Mouse (Mus musculus) macrophage (primary cell): ENCODE data around the gene Slx1b. TPM values are rescaled to one million over a fixed set of nuclear protein-coding genes. Genes with fewer than 3 reads are reported as not detected.
"Not testable (repeated sequence)": the region's sequence is repeated elsewhere in the genome, so short reads cannot be mapped to it uniquely, and the experiment has no call there.

ENCODE experiments used
- H3K27ac ChIP-seq: fragments of 350-480 bp; formaldehyde crosslinking; 2 replicates; pipeline ENCODE4 v1.9.0; 2021
- H3K36me3 ChIP-seq: fragments of 350-480 bp; formaldehyde crosslinking; 2 replicates; pipeline ENCODE4 v1.9.0; 2021; ENCODE audit errors: inconsistent target
- H3K4me3 ChIP-seq: fragments of 350-480 bp; formaldehyde crosslinking; 2 replicates; pipeline ENCODE4 v1.9.0; 2021; ENCODE audit errors: inconsistent target
- H3K79me2 ChIP-seq: fragments of 350-480 bp; formaldehyde crosslinking; 2 replicates; pipeline ENCODE4 v1.9.0; 2021; ENCODE audit errors: inconsistent target
- WGBS: methylation state at CpG from one replicate; pipeline ENCODE4 v1.1.7; 2026; ENCODE audit warnings: inconsistent platforms; ENCODE audit not compliant: missing documents; 5-methylcytosine and 5-hydroxymethylcytosine counted together
- polyA plus RNA-seq: library from polyadenylated mRNA; stranded (reverse); fragments of 250-400 nt; gene quantifications from 3 replicates; pipeline ENCODE4 v1.2.4, GENCODE M21; 2018; ENCODE audit warnings: inconsistent platforms

Gene Slx1b
- polyA plus RNA-seq, 1 experiment from 2014 or later, result 4.2 TPM

GRCm38 (mm10) chr7:126649231-126650051, 46.1 kb downstream of the Slx1b start, which contains the start of gene Sgf29:
TSS of gene Sgf29 (plus strand) at chr7:126649309.
- Histone ChIP-seq H3K36me3 (no peaks in the 10 kb centered on the region), H3K27ac (peak within 1 kb of the TSS; percentile 71), H3K79me2 (peaks cover 35% of the 10 kb centered on the region), H3K4me3 (peak within 1 kb of the TSS; percentile 48)
- WGBS, result 2% methylated on average over 42 of the region's 57 CpGs

- 91% methylated on average over 4 of the region's 4 CpGs for WGBS
- H3K27ac ChIP-seq, result no peak overlapping the region
- H3K79me2 ChIP-seq, result peaks cover 29% of the 10 kb centered on the region
- H3K4me3 ChIP-seq, result peak overlapping the region; percentile 48
- no peaks in the 10 kb centered on the region for H3K36me3 ChIP-seq
Observed at GRCm38 (mm10) chr7:126648486-126648885, 47.1 kb downstream of the Slx1b start.

- Histone ChIP-seq H3K79me2 (peaks cover 10% of the 10 kb centered on the region), H3K4me3 (no peak overlapping the region), H3K36me3 (no peaks in the 10 kb centered on the region), H3K27ac (no peak overlapping the region)
- 48% methylated on average over 5 of the region's 5 CpGs for WGBS
Observed at GRCm38 (mm10) chr7:126645708-126646107, 49.9 kb downstream of the Slx1b start.

GRCm38 (mm10) chr7:126644914-126645313, 50.7 kb downstream of the Slx1b start:
- H3K27ac ChIP-seq, result no peak overlapping the region
- H3K4me3 ChIP-seq, result no peak overlapping the region
- peaks cover 2% of the 10 kb centered on the region for H3K79me2 ChIP-seq

GRCm38 (mm10) chr7:126644345-126644744, 51.2 kb downstream of the Slx1b start:
- no peaks in the 10 kb centered on the region for H3K36me3 ChIP-seq
- H3K4me3 ChIP-seq, result no peak overlapping the region
- no peaks in the 10 kb centered on the region for H3K79me2 ChIP-seq
- no peak overlapping the region for H3K27ac ChIP-seq
- WGBS, result 71% methylated on average over 3 of the region's 3 CpGs

More at GRCm38 (mm10) chr7:126644914-126645313, 50.7 kb downstream of the Slx1b start:
- no peaks in the 10 kb centered on the region for H3K36me3 ChIP-seq

GRCm38 (mm10) chr7:126643244-126643617, 52.4 kb downstream of the Slx1b start:
- WGBS, result 0% methylated on average over 1 of the region's 3 CpGs
- H3K27ac ChIP-seq, H3K36me3 ChIP-seq, H3K4me3 ChIP-seq, H3K79me2 ChIP-seq: not testable (repeated sequence)

- H3K27ac ChIP-seq, result no peak overlapping the region
- 71% methylated on average over 5 of the region's 5 CpGs for WGBS
- no peaks in the 10 kb centered on the region for H3K36me3 ChIP-seq
- H3K79me2 ChIP-seq, result no peaks in the 10 kb centered on the region
- no peak overlapping the region for H3K4me3 ChIP-seq
Observed at GRCm38 (mm10) chr7:126642545-126643243, 52.9 kb downstream of the Slx1b start.

Other genes with a start within 250 kb of the Slx1b start
- gene Atp2a1, start 232.7 kb downstream of the Slx1b start, polyA plus RNA-seq, result 0.06 TPM in 1 of 3 replicates, not detected in the others
- gene Sh2b1, start 220.4 kb downstream of the Slx1b start, polyA plus RNA-seq, result 10.4 to 17.2 TPM (median 11.7 TPM) in 3 replicates
- 41.8 to 72.5 TPM (median 42.9 TPM) in 3 replicates for gene Tufm, start 208.4 kb downstream of the Slx1b start, polyA plus RNA-seq
- gene Atxn2l, start 192.3 kb downstream of the Slx1b start, polyA plus RNA-seq, result 60.6 to 79.7 TPM (median 71.8 TPM) in 3 replicates
- gene Eif3c, start 129.4 kb downstream of the Slx1b start, polyA plus RNA-seq, result 124 to 206 TPM (median 173 TPM) in 3 replicates
- gene Apobr, start 110.8 kb downstream of the Slx1b start, polyA plus RNA-seq, result 51.3 to 183 TPM (median 99.8 TPM) in 3 replicates
- gene Cln3, start 110.0 kb downstream of the Slx1b start, polyA plus RNA-seq, result 81.0 to 165 TPM (median 104 TPM) in 3 replicates
- 1.1 to 2.6 TPM (median 1.2 TPM) in 3 replicates for gene Il27, start 100.8 kb downstream of the Slx1b start, polyA plus RNA-seq
- gene Nupr1, start 64.9 kb downstream of the Slx1b start, polyA plus RNA-seq, result 14.9 to 47.0 TPM (median 32.4 TPM) in 3 replicates
- gene Sgf29, start 46.5 kb downstream of the Slx1b start, polyA plus RNA-seq, result 12.5 to 21.7 TPM (median 17.0 TPM) in 3 replicates
- gene Sult1a1, start 19.4 kb downstream of the Slx1b start, polyA plus RNA-seq, result 1.7 to 8.8 TPM (median 7.5 TPM) in 3 replicates
- 39.1 to 134 TPM (median 42.4 TPM) in 3 replicates for gene Bola2, start 383 bp downstream of the Slx1b start, polyA plus RNA-seq
- 69.4 to 223 TPM (median 209 TPM) in 3 replicates for gene Coro1a, start 12.0 kb upstream of the Slx1b start, polyA plus RNA-seq
- gene Mapk3, start 63.8 kb upstream of the Slx1b start, polyA plus RNA-seq, result 129 to 232 TPM (median 188 TPM) in 3 replicates
- 1.9 to 3.3 TPM (median 2.6 TPM) in 3 replicates for gene Gdpd3, start 70.5 kb upstream of the Slx1b start, polyA plus RNA-seq
- 40.6 to 227 TPM (median 90.3 TPM) in 3 replicates for gene Ypel3, start 81.2 kb upstream of the Slx1b start, polyA plus RNA-seq
- 0.19 to 0.25 TPM in 2 of 3 replicates, not detected in the other for gene Tbx6, start 85.7 kb upstream of the Slx1b start, polyA plus RNA-seq
- gene Ppp4c, start 96.7 kb upstream of the Slx1b start, polyA plus RNA-seq, result 62.0 to 139 TPM (median 129 TPM) in 3 replicates
- 0.17 to 0.25 TPM in 2 of 3 replicates, not detected in the other for gene Fam57b, start 101.9 kb upstream of the Slx1b start, polyA plus RNA-seq
- not detected in 3 replicates for gene 4930451I11Rik, start 135.9 kb upstream of the Slx1b start, polyA plus RNA-seq
- 0.10 TPM in 1 of 3 replicates, not detected in the others for gene Doc2a, start 151.6 kb upstream of the Slx1b start, polyA plus RNA-seq
- gene Hirip3, start 166.2 kb upstream of the Slx1b start, polyA plus RNA-seq, result 3.9 to 23.5 TPM (median 19.4 TPM) in 3 replicates
- 34.7 to 59.9 TPM (median 57.7 TPM) in 3 replicates for gene Ino80e, start 166.6 kb upstream of the Slx1b start, polyA plus RNA-seq
- 24.1 to 40.9 TPM (median 31.3 TPM) in 3 replicates for gene Taok2, start 188.9 kb upstream of the Slx1b start, polyA plus RNA-seq
- gene Tmem219, start 227.1 kb upstream of the Slx1b start, polyA plus RNA-seq, result 36.1 to 105 TPM (median 98.7 TPM) in 3 replicates
- gene Kctd13, start 233.1 kb upstream of the Slx1b start, polyA plus RNA-seq, result 15.3 to 21.9 TPM (median 16.2 TPM) in 3 replicates